Mouse (Mus musculus) left cerebral cortex, adult 11 months (tissue): ENCODE data around the gene Myo1e.
A peak's percentile ranks its signal among the peaks of the same experiment; 100 is the strongest.

ENCODE experiments used
- DNase-seq: peaks from one replicate; pipeline ENCODE4 v3.0.0; 2022; ENCODE audit warnings: low spot score

Gene Myo1e

DNA sequence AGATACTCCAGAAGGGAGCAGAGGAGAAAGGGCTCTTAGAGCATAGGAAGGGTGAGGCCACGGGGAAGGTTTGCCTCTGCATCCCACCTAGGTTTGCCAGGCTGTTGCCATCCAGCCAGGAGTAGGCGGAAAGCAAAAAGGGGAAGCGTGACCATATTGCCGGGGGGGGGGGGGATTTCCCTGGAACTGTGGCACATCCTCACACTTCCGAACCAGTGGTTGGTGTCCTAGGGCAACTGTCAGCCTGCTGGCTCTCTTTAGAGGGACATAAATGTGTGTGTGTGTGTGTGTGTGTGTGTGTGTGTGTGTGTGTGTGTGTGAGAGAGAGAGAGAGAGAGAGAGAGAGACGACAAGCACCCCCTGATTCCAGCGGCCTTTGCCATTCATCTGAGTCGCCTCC lies 75.0 kb downstream of the Myo1e start:
- no peak for DNase-seq

DNA sequence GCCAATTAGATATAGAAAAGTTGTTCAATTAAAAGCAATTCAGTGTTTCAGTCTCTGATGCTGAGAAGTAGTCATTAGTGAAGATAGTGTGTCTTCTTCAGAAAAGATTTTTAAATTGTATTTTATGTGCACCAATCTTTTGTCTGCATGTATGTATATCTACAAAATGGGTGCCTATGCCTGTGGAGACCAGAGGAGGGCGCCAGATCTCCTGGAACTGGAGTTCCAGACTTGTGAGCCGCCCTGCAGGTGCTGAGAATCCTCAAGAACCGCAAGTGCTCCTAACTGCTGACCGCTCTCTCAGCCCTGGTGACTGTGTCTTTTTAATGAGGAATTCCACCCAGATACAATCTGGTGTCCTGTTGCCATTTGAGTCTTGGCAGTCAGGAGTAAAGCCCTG lies 76.0 kb downstream of the Myo1e start:
- DNase-seq = no peak

- peak; percentile 31 for DNase-seq
These were observed 77.5 kb downstream of the Myo1e start for GRCm38 (mm10) chr9:70284584-70285140.

GRCm38 (mm10) chr9:70290785-70291184 lies 83.6 kb downstream of the Myo1e start:
- no peak for DNase-seq

DNA sequence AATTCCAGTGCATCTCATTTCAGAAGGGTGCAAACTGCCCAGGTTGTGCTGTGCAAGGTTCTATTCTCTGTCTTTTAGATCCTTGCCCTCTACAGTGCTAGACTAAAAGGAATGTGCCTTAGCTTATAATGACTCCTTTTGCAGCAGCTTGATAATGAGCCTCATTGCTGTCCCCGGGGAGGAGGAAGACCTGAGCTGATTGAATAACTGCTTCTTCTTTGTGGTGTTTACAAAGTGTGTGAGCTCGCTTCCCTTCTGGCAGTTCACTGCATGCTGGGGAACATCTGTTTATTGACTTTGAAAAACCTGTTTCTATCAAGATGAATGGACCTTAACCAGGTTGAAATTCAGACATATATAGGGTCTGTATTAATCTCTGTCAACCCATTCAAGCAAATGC lies 89.8 kb downstream of the Myo1e start:
- no peak for DNase-seq

- DNase-seq = peak; percentile 34
These were observed 91.1 kb downstream of the Myo1e start for GRCm38 (mm10) chr9:70298221-70298620.

DNA sequence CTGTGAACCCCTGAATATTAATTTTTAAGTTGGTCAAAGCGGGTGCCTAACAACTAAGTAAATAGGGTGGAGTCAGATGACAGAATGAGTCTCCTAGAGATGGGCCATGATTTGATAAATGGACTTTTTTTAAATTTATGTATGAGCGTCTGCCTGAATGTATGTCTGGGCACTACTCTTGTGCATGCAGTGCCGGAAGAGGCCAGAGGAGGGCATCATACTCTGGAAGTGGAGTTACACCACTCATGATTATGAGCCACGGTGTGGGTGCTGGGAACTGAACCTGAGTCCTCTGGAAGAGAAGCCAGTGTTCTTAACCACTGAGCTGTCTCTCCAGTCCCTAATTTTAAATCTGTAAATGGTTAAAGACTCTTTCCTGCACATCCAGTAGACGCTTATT lies 93.6 kb downstream of the Myo1e start:
- no peak for DNase-seq

- no peak for DNase-seq
These were observed 94.4 kb downstream of the Myo1e start for GRCm38 (mm10) chr9:70301598-70301997.

DNA sequence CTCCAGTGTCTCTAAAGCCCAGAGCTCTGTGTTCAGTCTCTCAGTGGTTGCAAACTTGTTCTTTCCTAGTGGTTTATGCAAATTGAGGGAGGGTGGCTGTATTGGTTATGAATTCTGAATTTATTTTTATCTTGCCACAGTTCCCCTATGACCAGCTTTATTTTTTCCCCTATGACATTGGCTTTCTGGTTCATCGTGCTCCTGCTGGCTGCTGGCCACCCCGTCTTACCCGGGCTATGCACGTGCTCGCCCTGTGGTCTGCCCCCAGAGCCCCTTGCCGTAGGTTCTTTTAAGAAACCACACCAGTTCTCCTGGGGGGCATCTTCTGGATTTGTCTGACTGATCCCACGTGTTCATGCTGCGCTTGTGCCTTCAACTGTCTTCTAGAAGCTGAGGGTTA lies 97.8 kb downstream of the Myo1e start:
- no peak for DNase-seq

GRCm38 (mm10) chr9:70310046-70310445 lies 102.9 kb downstream of the Myo1e start:
- DNase-seq = no peak

- DNase-seq = no peak
These were observed 106.9 kb downstream of the Myo1e start for GRCm38 (mm10) chr9:70314019-70314418.

DNA sequence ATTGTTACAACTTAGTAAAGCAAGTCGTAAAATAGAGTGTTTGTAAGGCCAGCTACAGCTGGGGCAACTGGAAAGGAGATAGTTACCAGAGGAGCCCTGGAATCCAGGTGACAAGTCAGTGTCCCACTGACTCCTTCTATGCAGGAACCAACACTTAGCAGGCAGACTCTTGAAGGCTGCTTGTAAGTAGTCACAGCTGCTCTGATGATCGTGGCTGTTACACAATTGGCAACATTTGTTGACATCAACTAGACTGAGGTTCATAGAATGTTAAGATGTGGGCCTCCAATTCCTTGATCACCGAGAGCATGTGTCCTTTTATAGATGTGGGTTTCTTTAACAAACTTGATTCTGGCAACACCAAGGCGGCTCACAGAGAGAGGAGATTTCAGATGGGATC lies 108.0 kb downstream of the Myo1e start:
- DNase-seq = no peak

DNA sequence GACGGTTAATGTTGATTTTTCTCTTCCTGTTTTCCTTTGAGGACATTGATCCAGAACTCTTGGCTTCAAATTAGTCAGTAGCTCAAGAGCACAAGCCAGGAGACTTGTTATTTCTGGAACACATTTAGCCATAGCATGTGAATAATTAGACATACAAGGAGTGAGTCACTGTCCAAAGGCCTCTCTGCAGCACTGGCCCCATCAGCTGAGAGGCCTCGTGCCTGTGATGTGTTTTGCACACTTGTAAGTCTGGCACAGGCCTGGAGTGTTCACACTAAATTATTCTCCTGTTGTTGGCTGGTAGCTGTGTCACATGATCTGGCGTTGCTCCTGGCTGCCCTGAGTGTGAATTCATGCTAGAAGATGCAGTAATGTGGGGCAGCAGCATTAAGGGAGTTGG lies 111.5 kb downstream of the Myo1e start:
- DNase-seq = no peak

DNA sequence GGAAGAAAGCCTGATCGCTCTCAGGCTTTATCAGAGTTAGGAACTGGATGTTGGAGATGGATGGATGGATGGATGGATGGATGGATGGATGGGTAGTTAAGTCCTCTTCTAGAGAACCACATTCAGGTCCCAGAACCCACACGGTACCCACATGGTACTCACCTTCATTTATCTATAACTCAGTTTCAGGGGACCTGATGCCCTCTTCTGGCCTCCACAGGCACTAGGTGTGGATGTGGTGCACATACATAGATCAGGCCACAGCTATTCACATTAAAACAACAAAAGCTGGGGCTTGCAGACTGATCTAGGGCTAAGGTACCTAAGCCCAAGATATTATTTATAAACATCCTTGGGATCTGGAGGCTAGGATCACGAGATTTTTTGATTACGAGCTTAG lies 117.2 kb downstream of the Myo1e start:
- no peak for DNase-seq

- no peak for DNase-seq
These were observed 118.9 kb downstream of the Myo1e start for GRCm38 (mm10) chr9:70325880-70326595.

DNA sequence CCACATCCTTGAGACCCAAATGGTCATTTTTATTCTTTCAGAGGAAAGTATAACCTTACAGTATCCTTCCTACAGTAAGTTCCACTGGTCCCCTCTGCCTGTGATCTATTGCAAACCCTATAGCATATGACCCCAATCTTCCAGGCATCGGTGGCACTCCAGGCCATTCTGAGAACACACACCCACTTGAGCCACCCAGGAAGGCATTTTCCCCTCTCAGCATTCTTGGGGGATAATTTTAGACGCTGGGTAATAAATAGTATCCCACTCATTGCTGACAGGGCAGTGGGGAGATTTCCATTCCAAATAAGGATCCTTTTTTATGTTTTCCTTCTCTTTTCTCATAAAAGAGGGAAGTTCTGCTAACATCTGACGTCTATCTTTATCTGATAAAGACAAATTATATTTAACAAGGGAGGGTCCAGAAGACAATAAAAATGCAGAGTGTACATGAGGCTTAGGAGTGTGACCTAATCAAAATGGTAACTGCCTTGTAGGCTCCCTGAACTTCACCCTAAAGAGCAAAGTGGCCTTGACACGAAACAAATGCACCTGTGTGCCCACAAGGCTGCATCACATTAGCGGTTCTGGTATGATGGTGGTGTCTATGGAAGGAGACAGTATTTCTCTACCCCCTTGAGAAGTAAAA lies 121.2 kb downstream of the Myo1e start:
- no peak for DNase-seq

DNA sequence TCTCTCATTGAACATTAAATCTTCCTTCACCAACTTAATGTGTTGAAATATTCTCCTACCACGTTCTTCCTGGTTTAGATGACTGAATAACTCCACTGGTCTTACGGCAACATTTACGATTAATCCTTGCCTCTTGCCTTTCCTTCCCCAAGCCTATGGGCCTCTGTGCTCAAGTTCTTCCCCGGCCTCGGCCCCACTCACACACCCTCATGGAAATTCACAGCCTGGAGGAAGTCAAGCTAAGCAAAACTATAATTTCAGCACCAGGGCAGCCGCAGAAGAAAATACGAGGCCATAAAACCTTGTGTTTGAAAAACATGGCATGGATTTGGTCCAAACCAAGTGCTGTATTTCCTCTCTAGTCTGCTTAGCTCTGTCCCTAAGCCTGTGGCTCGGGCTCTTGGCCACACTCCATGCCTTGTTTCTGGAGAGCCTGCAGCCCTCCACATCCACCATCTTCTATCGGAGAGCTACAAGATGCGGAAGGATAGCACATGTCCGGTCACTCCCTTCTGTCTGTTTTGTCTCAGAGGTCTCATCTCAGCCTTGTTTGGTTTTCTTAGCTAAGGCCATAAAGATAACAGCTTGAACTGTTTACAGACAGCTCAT lies 124.7 kb downstream of the Myo1e start:
- no peak for DNase-seq

DNA sequence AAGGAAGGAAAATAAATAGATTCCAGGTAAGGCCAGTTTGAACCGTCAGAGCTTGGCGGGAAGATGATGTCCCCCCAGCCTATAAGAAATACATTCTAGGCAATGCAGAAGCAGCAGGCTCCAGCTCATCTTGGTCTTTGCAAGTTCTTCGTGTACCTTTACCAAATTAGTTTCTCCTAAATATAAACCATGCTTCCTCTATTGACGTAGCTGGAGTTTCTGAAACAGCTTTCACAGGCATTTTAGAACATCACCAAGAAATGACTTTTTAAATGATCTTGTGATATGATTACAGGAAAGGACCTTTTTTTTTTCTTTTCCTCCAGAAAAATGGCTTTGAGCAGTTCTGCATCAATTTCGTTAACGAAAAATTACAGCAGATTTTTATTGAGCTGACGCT lies 131.2 kb downstream of the Myo1e start:
- peak; percentile 22 for DNase-seq

- DNase-seq = no peak
These were observed 131.7 kb downstream of the Myo1e start for GRCm38 (mm10) chr9:70338894-70339293.

GRCm38 (mm10) chr9:70349274-70349673 lies 142.1 kb downstream of the Myo1e start:
- no peak for DNase-seq

GRCm38 (mm10) chr9:70351570-70352277 lies 144.6 kb downstream of the Myo1e start:
- no peak for DNase-seq

DNA sequence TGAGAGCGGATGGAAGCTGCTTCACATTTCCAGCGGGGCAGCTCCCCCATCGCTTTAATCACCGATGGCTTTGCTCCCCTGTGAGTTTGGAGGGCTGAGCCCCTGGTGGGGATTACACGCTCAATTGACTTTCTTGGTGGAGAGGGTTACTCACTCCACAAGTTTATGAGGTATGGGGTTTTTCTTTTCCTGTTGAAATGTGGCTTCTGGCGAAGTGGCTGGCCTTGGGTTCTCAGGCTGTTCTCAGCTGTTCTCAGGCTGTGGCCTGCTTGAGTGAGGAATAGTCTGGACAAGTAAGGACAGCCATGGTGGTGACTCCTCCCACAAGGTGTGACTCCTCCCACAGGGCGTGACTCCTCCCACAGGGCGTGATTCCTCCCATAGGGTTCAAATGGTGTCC lies 149.1 kb downstream of the Myo1e start:
- DNase-seq = no peak
